Mouse (Mus musculus): ENCODE data around the gene L3hypdh. TPM values are rescaled to one million over a fixed set of nuclear protein-coding genes. Genes with fewer than 3 reads are reported as not detected.
A peak's percentile ranks its signal among the peaks of the same experiment; 100 is the strongest.
"Not testable (repeated sequence)": the region's sequence is repeated elsewhere in the genome, so short reads cannot be mapped to it uniquely, and the experiment has no call there.

The L3hypdh gene
- polyA plus RNA-seq, 1 experiment from 2014 or later, result 12.7 TPM

GRCm38 (mm10) chr12:72053851-72054250 is 31.4 kb downstream of the L3hypdh start:
- TF ChIP-seq CTCF (IDR thresholded peaks at IDR 0.05), result no peak
- ATAC-seq (no peak), DNase-seq (ENCODE audit: low read depth, low spot score) (no peak)
- ChIA-PET CTCF (interaction anchor here (1.4 to 4.3 kb wide), 2 partner anchors 11 to 286 kb away, joined by 5 to 20 read pairs; no protein-coding TSS in a partner anchor), POLR2A (no interaction called here)
- in situ Hi-C loops (cut with MboI; ENCODE audit: low pct_unique_long_range_greater_than_20kb), result no loop called here
- H3K27me3 ChIP-seq, result peaks cover 28% of the 10 kb centered on the region

DNA sequence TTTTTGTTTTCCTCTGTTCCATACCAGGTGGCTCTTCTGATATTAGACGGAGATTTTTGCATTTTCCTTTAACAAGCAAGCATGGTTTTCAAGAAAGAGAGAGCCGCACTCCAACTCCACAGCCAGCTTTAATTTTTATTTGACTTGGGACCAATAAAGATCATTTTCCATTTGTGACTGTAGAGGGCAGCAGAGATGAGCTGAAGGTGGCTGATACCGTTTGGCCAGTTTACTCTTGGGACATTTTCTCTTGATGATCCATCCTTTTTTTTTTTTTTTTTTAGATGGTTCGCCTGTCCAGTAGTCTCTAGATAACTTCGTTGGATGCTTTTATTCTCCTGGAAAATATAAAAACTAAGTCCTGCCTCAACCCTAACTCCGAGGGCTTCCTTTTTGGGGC is 31.9 kb downstream of the L3hypdh start:
- in situ Hi-C loops (cut with MboI; ENCODE audit: low pct_unique_long_range_greater_than_20kb), result no loop called here
- DNase-seq (ENCODE audit: low read depth, low spot score), result no peak
- TF ChIP-seq CTCF (IDR thresholded peaks at IDR 0.05), result peak; percentile 61
- H3K27me3 ChIP-seq, result peaks cover 28% of the 10 kb centered on the region
- CTCF ChIA-PET, result interaction anchor here (0.6 to 4.3 kb wide), 7 partner anchors 8 to 294 kb away, joined by 3 to 20 read pairs (median 3); no protein-coding TSS in a partner anchor
- POLR2A ChIA-PET, result no interaction called here
- ATAC-seq, result no peak

DNA sequence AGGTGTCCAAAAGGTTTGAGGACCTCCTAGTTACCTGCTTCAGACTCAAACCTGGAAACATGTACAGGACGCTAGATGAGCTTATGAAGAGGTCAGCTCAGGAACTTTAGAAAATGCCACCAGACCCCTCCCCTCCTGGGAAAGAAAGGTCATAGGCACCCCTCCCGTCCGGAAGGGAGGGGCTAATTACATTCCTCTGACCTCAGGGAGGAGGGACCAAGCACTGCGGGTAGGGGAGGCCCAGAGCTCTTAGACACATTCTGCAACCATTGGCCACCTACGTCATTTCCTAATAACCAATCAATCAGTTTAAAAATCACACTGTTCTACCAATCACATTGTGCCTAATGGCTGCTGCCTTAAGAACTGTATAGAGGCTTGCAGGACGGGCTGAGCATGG is 32.7 kb downstream of the L3hypdh start:
- DNase-seq (ENCODE audit: low read depth, low spot score), result no peak
- ChIA-PET CTCF (interaction anchor here (0.6 to 4.3 kb wide), 7 partner anchors 8 to 293 kb away, joined by 3 to 20 read pairs (median 3); no protein-coding TSS in a partner anchor), POLR2A (no interaction called here)
- H3K27me3 ChIP-seq, result peaks cover 27% of the 10 kb centered on the region
- TF ChIP-seq CTCF (IDR thresholded peaks at IDR 0.05), result no peak
- in situ Hi-C loops (cut with MboI; ENCODE audit: low pct_unique_long_range_greater_than_20kb), result no loop called here
- ATAC-seq, result no peak

DNA sequence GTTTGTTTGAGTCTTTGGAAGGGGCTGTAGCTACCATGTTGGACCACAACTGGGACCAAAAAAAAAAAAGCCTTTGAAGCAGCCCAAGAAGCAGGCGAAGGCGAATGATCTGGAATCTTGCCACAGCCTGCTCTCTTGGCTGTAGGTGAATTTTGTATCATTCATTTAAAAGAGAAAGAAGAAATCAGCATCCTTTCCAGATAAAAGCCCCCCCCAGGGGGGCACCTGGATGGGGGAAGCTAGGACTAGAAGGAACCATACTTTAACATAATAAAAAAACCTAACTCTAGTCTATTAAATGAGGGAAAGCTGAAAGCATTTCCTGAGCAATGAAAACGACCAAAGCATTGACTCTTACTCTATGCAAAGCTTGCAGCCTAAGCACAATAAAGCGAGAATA is 34.4 kb downstream of the L3hypdh start:
- ATAC-seq (no peak), DNase-seq (ENCODE audit: low read depth, low spot score) (no peak)
- H3K27me3 ChIP-seq, result peaks cover 17% of the 10 kb centered on the region
- in situ Hi-C loops (cut with MboI; ENCODE audit: low pct_unique_long_range_greater_than_20kb), result no loop called here
- ChIA-PET CTCF (interaction anchor here (4.3 kb wide), 1 partner anchor 283 kb away, joined by 20 read pairs; no protein-coding TSS in a partner anchor), POLR2A (no interaction called here)
- no peak for TF ChIP-seq CTCF (IDR thresholded peaks at IDR 0.05)

GRCm38 (mm10) chr12:72050156-72050555 is 35.1 kb downstream of the L3hypdh start:
- H3K27me3 ChIP-seq, result peaks cover 13% of the 10 kb centered on the region
- POLR2A ChIA-PET; ATAC-seq; DNase-seq (ENCODE audit: low read depth, low spot score); in situ Hi-C loops (cut with MboI; ENCODE audit: low pct_unique_long_range_greater_than_20kb); CTCF ChIA-PET: not testable (repeated sequence)

- POLR2A ChIA-PET, result interaction anchor here (0.6 kb wide), 1 partner anchor 279 kb away, joined by 3 read pairs; no protein-coding TSS in a partner anchor
- DNase-seq (ENCODE audit: low read depth, low spot score) (no peak), ATAC-seq (no peak)
- peak; percentile 54 for TF ChIP-seq CTCF (IDR thresholded peaks at IDR 0.05)
- peaks cover 11% of the 10 kb centered on the region for H3K27me3 ChIP-seq
- in situ Hi-C loops (cut with MboI; ENCODE audit: low pct_unique_long_range_greater_than_20kb), result loop anchor here (5.0 kb wide), 2 partner anchors 220 to 280 kb away; no protein-coding TSS in a partner anchor
- CTCF ChIA-PET, result interaction anchor here (1.2 to 3.5 kb wide), 5 partner anchors 10 to 283 kb away, joined by 3 to 29 read pairs (median 6); no protein-coding TSS in a partner anchor
Observed at GRCm38 (mm10) chr12:72047513-72047912, 37.7 kb downstream of the L3hypdh start.

- in situ Hi-C loops (cut with MboI; ENCODE audit: low pct_unique_long_range_greater_than_20kb), result no loop called here
- no peak for DNase-seq (ENCODE audit: low read depth, low spot score)
- no peak for ATAC-seq
- ChIA-PET CTCF (no interaction called here), POLR2A (no interaction called here)
- H3K27me3 ChIP-seq, result peaks cover 8% of the 10 kb centered on the region
- no peak for TF ChIP-seq CTCF (IDR thresholded peaks at IDR 0.05)
Observed at GRCm38 (mm10) chr12:72041238-72041637, 44.0 kb downstream of the L3hypdh start.

- POLR2A ChIA-PET, result no interaction called here
- DNase-seq (ENCODE audit: low read depth, low spot score), result no peak
- CTCF ChIA-PET, result no interaction called here
- in situ Hi-C loops (cut with MboI; ENCODE audit: low pct_unique_long_range_greater_than_20kb), result no loop called here
- TF ChIP-seq CTCF (IDR thresholded peaks at IDR 0.05), result no peak
- ATAC-seq, result no peak
- peaks cover 8% of the 10 kb centered on the region for H3K27me3 ChIP-seq
Observed at GRCm38 (mm10) chr12:72039501-72039900, 45.7 kb downstream of the L3hypdh start.

GRCm38 (mm10) chr12:72038866-72039265 is 46.4 kb downstream of the L3hypdh start:
- POLR2A ChIA-PET, result interaction anchor here (0.6 kb wide), 1 partner anchor 46 kb away, joined by 6 read pairs; no protein-coding TSS in a partner anchor
- CTCF ChIA-PET, result no interaction called here
- in situ Hi-C loops (cut with MboI; ENCODE audit: low pct_unique_long_range_greater_than_20kb), result no loop called here
- DNase-seq (ENCODE audit: low read depth, low spot score) (no peak), ATAC-seq (no peak)
- peaks cover 6% of the 10 kb centered on the region for H3K27me3 ChIP-seq
- TF ChIP-seq CTCF (IDR thresholded peaks at IDR 0.05), result no peak

DNA sequence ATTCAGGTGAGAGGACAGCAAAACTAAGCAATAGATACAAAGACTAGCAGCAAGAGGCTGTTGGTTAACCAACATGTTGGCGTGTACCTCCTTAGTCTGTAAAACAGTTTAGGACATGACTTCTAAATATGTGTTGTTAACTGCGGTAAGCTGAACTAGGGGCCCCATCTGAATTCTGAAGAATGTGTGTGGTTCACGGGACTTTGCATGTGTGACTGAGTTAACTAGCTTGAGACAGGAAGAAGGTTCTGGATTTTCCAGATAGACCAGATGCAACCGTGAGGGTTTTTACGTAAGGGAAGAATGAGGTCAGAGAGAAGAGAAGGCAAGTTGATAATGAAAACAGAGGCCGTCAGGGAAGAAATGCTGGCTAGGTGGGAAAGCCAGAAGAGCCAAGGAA is 48.2 kb downstream of the L3hypdh start:
- CTCF ChIA-PET, result interaction anchor here (0.9 kb wide), 1 partner anchor 10 kb away, joined by 3 read pairs; no protein-coding TSS in a partner anchor
- ATAC-seq (no peak), DNase-seq (ENCODE audit: low read depth, low spot score) (no peak)
- in situ Hi-C loops (cut with MboI; ENCODE audit: low pct_unique_long_range_greater_than_20kb), result no loop called here
- peaks cover 2% of the 10 kb centered on the region for H3K27me3 ChIP-seq
- TF ChIP-seq CTCF (IDR thresholded peaks at IDR 0.05), result no peak
- POLR2A ChIA-PET, result no interaction called here

GRCm38 (mm10) chr12:72036097-72036661 is 49.1 kb downstream of the L3hypdh start:
- no peak for ATAC-seq
- POLR2A ChIA-PET, result no interaction called here
- no peak for TF ChIP-seq CTCF (IDR thresholded peaks at IDR 0.05)
- in situ Hi-C loops (cut with MboI; ENCODE audit: low pct_unique_long_range_greater_than_20kb), result no loop called here
- H3K27me3 ChIP-seq, result no peaks in the 10 kb centered on the region
- DNase-seq (ENCODE audit: low read depth, low spot score), result no peak
- CTCF ChIA-PET, result no interaction called here

Data from Patski (cell line).